28 mouse cellular contexts compared by ENCODE assay signal in genomic region chr16:43571376-43572081, GRCm38 (mm10).
DNase-seq lines count a peak whose midpoint lies in the region; ATAC-seq and TF ChIP-seq lines count a peak whose summit lies in the region.
"Had no signal": no experiment of that assay in that cellular context is flagged by ENCODE, and none has a peak within 500 bp of the region (broad histone marks: within the 10 kb centered on the region; RNA-seq: fewer than 3 reads in every experiment).

No protein-coding gene starts in this region.

- no peaks in the 10 kb centered on the region; the same call in 1 of the 2 replicates for H3K9me3 ChIP-seq in forebrain, embryonic 13.5 days (replicated peaks)
- H3K9me3 ChIP-seq in forebrain, embryonic 14.5 days (replicated peaks; ENCODE audit: control insufficient read depth, low read length) = no peaks in the 10 kb centered on the region
- H3K9me3 ChIP-seq: embryonic facial prominence, embryonic 13.5 days; forebrain, embryonic 10.5 days; heart, embryonic 12.5 days; limb, embryonic 10.5 days; limb, embryonic 15.5 days; liver, embryonic 13.5 days had no signal

- peak overlapping the region; percentile 89; the same call in 1 of the 2 replicates for H3K27ac ChIP-seq in forebrain, embryonic 13.5 days
- H3K27ac ChIP-seq in forebrain, embryonic 14.5 days (ENCODE audit: low read depth, low read length) = no peak overlapping the region
- peak overlapping the region; percentile 90 for H3K27ac ChIP-seq in heart, adult 2 months
- peak overlapping the region; percentile 92 for H3K27ac ChIP-seq in layer of hippocampus, adult 2 months
- peak overlapping the region; percentile 92 for H3K27ac ChIP-seq in cortical plate, adult 2 months (ENCODE audit: insufficient read depth, low read length)
- H3K27ac ChIP-seq: embryonic facial prominence, embryonic 13.5 days; forebrain, embryonic 10.5 days; limb, embryonic 10.5 days; limb, embryonic 15.5 days; liver, embryonic 13.5 days; macrophage had no signal

- no peaks in the 10 kb centered on the region; the same call in 1 of the 2 replicates for H3K79me2 ChIP-seq in heart, adult 2 months (replicated peaks; ENCODE audit: control insufficient read depth, insufficient read depth, low read length)

- no peak for ATAC-seq in forebrain, embryonic 13.5 days
- no peak for ATAC-seq in forebrain, embryonic 14.5 days
- ATAC-seq: intestine, postnatal 0 days had no signal

- no peaks in the 10 kb centered on the region for H3K27me3 ChIP-seq in forebrain, embryonic 13.5 days
- H3K27me3 ChIP-seq in forebrain, embryonic 14.5 days (replicated peaks; ENCODE audit: control insufficient read depth, insufficient read depth, low read length) = no peaks in the 10 kb centered on the region
- no peaks in the 10 kb centered on the region for H3K27me3 ChIP-seq in heart, adult 2 months (ENCODE audit: control insufficient read depth, insufficient read depth, low read length)
- H3K27me3 ChIP-seq: embryonic facial prominence, embryonic 13.5 days; heart, embryonic 12.5 days; limb, embryonic 15.5 days; liver, embryonic 13.5 days had no signal

- 89% methylated on average over 16 of the region's 16 CpGs for WGBS in forebrain, embryonic 13.5 days
- 86% methylated on average over 16 of the region's 16 CpGs for whole genome bisulfite sequencing in forebrain, embryonic 14.5 days
- WGBS in heart, adult 2 months = 86% methylated on average over 16 of the region's 16 CpGs
- 88% methylated on average over 16 of the region's 16 CpGs for WGBS in lung, adult 2 months

- no peak overlapping the region for H3K4me2 ChIP-seq in forebrain, embryonic 13.5 days
- no peak overlapping the region for H3K4me2 ChIP-seq in forebrain, embryonic 14.5 days (ENCODE audit: low read length)
- H3K4me2 ChIP-seq: embryonic facial prominence, embryonic 13.5 days; heart, embryonic 12.5 days; hindbrain, embryonic 14.5 days; limb, embryonic 15.5 days; liver, embryonic 13.5 days had no signal

- H3K9ac ChIP-seq in forebrain, embryonic 13.5 days = no peak overlapping the region
- no peak overlapping the region for H3K9ac ChIP-seq in forebrain, embryonic 14.5 days (ENCODE audit: low read length)
- no peak overlapping the region for H3K9ac ChIP-seq in heart, adult 2 months (ENCODE audit: low read depth, low read length)
- H3K9ac ChIP-seq: embryonic facial prominence, embryonic 13.5 days; heart, embryonic 12.5 days; hindbrain, embryonic 14.5 days; limb, embryonic 15.5 days; liver, embryonic 13.5 days had no signal

- no peak for TF ChIP-seq CTCF in heart, adult 2 months (IDR thresholded peaks at IDR 0.05)
- TF ChIP-seq CTCF in layer of hippocampus, adult 2 months (conservative IDR thresholded peaks at IDR 0.05) = no peak
- TF ChIP-seq CTCF in cortical plate, adult 2 months (IDR thresholded peaks at IDR 0.05; ENCODE audit: extremely low read depth, insufficient read depth, low read length) = no peak
- no peak for TF ChIP-seq CTCF in lung, adult 2 months (IDR thresholded peaks at IDR 0.05; ENCODE audit: insufficient read depth, low read length)

- H3K4me3 ChIP-seq in forebrain, embryonic 13.5 days = no peak overlapping the region
- H3K4me3 ChIP-seq in forebrain, embryonic 14.5 days (ENCODE audit: low read depth, low read length) = no peak overlapping the region
- no peak overlapping the region for H3K4me3 ChIP-seq in heart, adult 2 months
- H3K4me3 ChIP-seq in layer of hippocampus, adult 2 months = no peak overlapping the region
- H3K4me3 ChIP-seq in cortical plate, adult 2 months (ENCODE audit: insufficient read depth, low read length) = no peak overlapping the region
- H3K4me3 ChIP-seq in lung, adult 2 months (replicated peaks; ENCODE audit: extremely low read depth, low read depth, low read length) = no peak overlapping the region
- H3K4me3 ChIP-seq: embryonic facial prominence, embryonic 13.5 days; forebrain, embryonic 10.5 days; heart, embryonic 12.5 days; limb, embryonic 10.5 days; limb, embryonic 15.5 days; liver, embryonic 13.5 days had no signal

- H3K36me3 ChIP-seq in forebrain, embryonic 13.5 days (ENCODE audit: poor library complexity, severe bottlenecking) = peaks cover 43% of the 10 kb centered on the region
- H3K36me3 ChIP-seq in forebrain, embryonic 14.5 days (ENCODE audit: control insufficient read depth, insufficient read depth, low read length) = peaks cover 27% of the 10 kb centered on the region
- H3K36me3 ChIP-seq in heart, adult 2 months (ENCODE audit: control insufficient read depth, insufficient read depth, low read length) = peaks cover 14% of the 10 kb centered on the region
- H3K36me3 ChIP-seq: embryonic facial prominence, embryonic 13.5 days; limb, embryonic 10.5 days; limb, embryonic 15.5 days; liver, embryonic 13.5 days had no signal

- peaks cover 40% of the 10 kb centered on the region for H3K4me1 ChIP-seq in forebrain, embryonic 13.5 days
- peaks cover 27% of the 10 kb centered on the region for H3K4me1 ChIP-seq in forebrain, embryonic 14.5 days (ENCODE audit: control insufficient read depth, insufficient read depth, low read length)
- H3K4me1 ChIP-seq in heart, adult 2 months (ENCODE audit: control insufficient read depth, insufficient read depth, low read length) = peaks cover 26% of the 10 kb centered on the region
- peaks cover 9% of the 10 kb centered on the region for H3K4me1 ChIP-seq in cortical plate, adult 2 months (ENCODE audit: control insufficient read depth, insufficient read depth, low read length)
- H3K4me1 ChIP-seq in lung, adult 2 months (ENCODE audit: control insufficient read depth, insufficient read depth, low read length) = peaks cover 8% of the 10 kb centered on the region
- H3K4me1 ChIP-seq: liver, embryonic 13.5 days had no signal

- TF ChIP-seq EP300 in heart, adult 2 months (IDR thresholded peaks at IDR 0.05; ENCODE audit: insufficient read depth, low read depth, low read length) = no peak

- intact Hi-C loops in heart, adult 2 months (cut with DNase I) = loop anchor here (2.0 to 10.0 kb wide), 4 partner anchors 31 to 174 kb away; no protein-coding TSS in a partner anchor

- DNase-seq in forebrain, embryonic 14.5 days (ENCODE audit: low spot score) = no peak
- DNase-seq in heart, adult 2 months = no peak
- DNase-seq in heart, adult 8-10 months (ENCODE audit: low spot score) = no peak
- no peak for DNase-seq in layer of hippocampus, adult 2 months (ENCODE audit: low spot score in 2 of 2)
- no peak for DNase-seq in layer of hippocampus, postnatal 14 days (ENCODE audit: low spot score in 2 of 2)
- no peak for DNase-seq in lung, adult 2 months
- DNase-seq: adrenal gland, postnatal 36 days; cerebellum, adult 9-10 months; cerebellum, postnatal 36 days; gastrocnemius, postnatal 10 days; kidney, adult 9 months; liver, embryonic 13.5 days; lung, adult 18-20 months; lung, postnatal 10 days; midbrain, embryonic 14.5 days; right cerebral cortex, adult 18-20 months; spleen, adult 18-20 months; thymus, postnatal 14 days had no signal

- TF ChIP-seq POLR2A in heart, adult 2 months (IDR thresholded peaks at IDR 0.05; ENCODE audit: insufficient read depth, low read depth, low read length) = no peak
- TF ChIP-seq POLR2A in cortical plate, adult 2 months (IDR thresholded peaks at IDR 0.05; ENCODE audit: extremely low read depth, insufficient read depth, low read length) = no peak
- no peak for TF ChIP-seq POLR2A in lung, adult 2 months (IDR thresholded peaks at IDR 0.05; ENCODE audit: borderline replicate concordance, extremely low read depth, low read depth, low read length)
